Mouse (Mus musculus) splenic B cell, adult 2 months (primary cell): Measurements from ENCODE around the gene Card19.

ENCODE experiments used
- DNase-seq: peaks from one replicate; pipeline ENCODE4 v3.0.0-alpha.2; 2011; ENCODE audit warnings: low read depth, low spot score
- H3K27me3 ChIP-seq: 2 replicates; pipeline ENCODE4 v1.6.1; 2012; ENCODE audit warnings: mild to moderate bottlenecking, low read length, moderate library complexity, mixed read lengths; ENCODE audit not compliant: control insufficient read depth, poor library complexity, insufficient read depth, severe bottlenecking
- H3K36me3 ChIP-seq: 2 replicates; pipeline ENCODE4 v1.6.1; 2012; ENCODE audit warnings: mild to moderate bottlenecking, low read length, moderate library complexity, mixed read lengths; ENCODE audit not compliant: control insufficient read depth, poor library complexity, insufficient read depth, severe bottlenecking

Card19 gene

GRCm38 (mm10) chr13:49154028-49154427, 61.8 kb downstream of the Card19 start:
- Histone ChIP-seq H3K36me3 (no peaks in the 10 kb centered on the region), H3K27me3 (no peaks in the 10 kb centered on the region)
- no peak for DNase-seq
